Mouse (Mus musculus): ENCODE results near the gene Tmem136.

DNA sequence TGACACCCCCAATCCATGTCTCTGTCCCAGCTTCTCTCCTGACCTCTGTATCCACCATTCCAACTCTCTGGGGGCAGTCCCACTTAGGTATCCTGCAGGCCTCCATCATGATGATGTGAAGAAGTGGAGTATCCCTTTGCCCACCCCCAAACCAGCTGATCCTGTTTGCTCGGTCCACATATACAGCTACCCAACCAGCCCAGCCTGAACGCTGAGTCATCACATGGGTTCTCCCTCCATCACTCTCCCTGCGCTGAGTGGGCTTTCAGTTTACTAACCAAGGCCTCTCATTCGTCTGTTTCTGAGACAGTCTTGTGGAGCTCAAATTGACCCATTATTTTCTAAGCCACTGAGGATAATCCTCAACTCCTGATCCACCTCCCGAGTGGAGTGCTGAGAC is 15.6 kb upstream of the Tmem136 start:
- no peak for TF ChIP-seq EP300 (optimal IDR thresholded peaks at IDR 0.05)
- TF ChIP-seq CTCF (IDR thresholded peaks at IDR 0.05; ENCODE audit: low read depth): no peak

Measured in stomach, postnatal 0 days (tissue).